Mouse (Mus musculus): ENCODE results near the gene Large1.
"Not testable (repeated sequence)": the region's sequence is repeated elsewhere in the genome, so short reads cannot be mapped to it uniquely, and the experiment has no call there.

The Large1 gene

GRCm38 (mm10) chr8:73003858-73004257 is 349.5 kb downstream of the Large1 start:
- DNase-seq, result no peak

- DNase-seq, result no peak
Measured at GRCm38 (mm10) chr8:72993831-72994230, 359.5 kb downstream of the Large1 start.

- DNase-seq, result no peak
Measured at GRCm38 (mm10) chr8:72990425-72990824, 362.9 kb downstream of the Large1 start.

- DNase-seq, result no peak
Measured at GRCm38 (mm10) chr8:72982832-72983231, 370.5 kb downstream of the Large1 start.

GRCm38 (mm10) chr8:72955074-72955473 is 398.3 kb downstream of the Large1 start:
- no peak for DNase-seq

GRCm38 (mm10) chr8:72941393-72941792 is 411.9 kb downstream of the Large1 start:
- DNase-seq, result not testable (repeated sequence)

- no peak for DNase-seq
Measured at GRCm38 (mm10) chr8:72919182-72919902, 434.0 kb downstream of the Large1 start.

- DNase-seq, result no peak
Measured at GRCm38 (mm10) chr8:72905491-72905890, 447.8 kb downstream of the Large1 start.

GRCm38 (mm10) chr8:72901591-72901990 is 451.7 kb downstream of the Large1 start:
- DNase-seq, result no peak

GRCm38 (mm10) chr8:72899321-72899720 is 454.0 kb downstream of the Large1 start:
- DNase-seq, result no peak

- no peak for DNase-seq
Measured at GRCm38 (mm10) chr8:72883033-72883432, 470.3 kb downstream of the Large1 start.

- DNase-seq, result no peak
Measured at GRCm38 (mm10) chr8:72873411-72873810, 479.9 kb downstream of the Large1 start.

GRCm38 (mm10) chr8:72846881-72847280 is 506.5 kb downstream of the Large1 start:
- DNase-seq, result no peak

- no peak for DNase-seq
Measured at GRCm38 (mm10) chr8:72835863-72836262, 517.5 kb downstream of the Large1 start.

- DNase-seq, result no peak
Measured at GRCm38 (mm10) chr8:72833112-72833511, 520.2 kb downstream of the Large1 start.

GRCm38 (mm10) chr8:72832371-72832770 is 521.0 kb downstream of the Large1 start:
- DNase-seq, result no peak

- no peak for DNase-seq
Measured at GRCm38 (mm10) chr8:72817655-72818349, 535.5 kb downstream of the Large1 start.

GRCm38 (mm10) chr8:72816679-72817078 is 536.7 kb downstream of the Large1 start:
- DNase-seq, result no peak

- DNase-seq, result no peak
Measured at GRCm38 (mm10) chr8:72815681-72816080, 537.7 kb downstream of the Large1 start.

GRCm38 (mm10) chr8:72812690-72813089 is 540.6 kb downstream of the Large1 start:
- no peak for DNase-seq

- DNase-seq, result no peak
Measured at GRCm38 (mm10) chr8:72801583-72801982, 551.8 kb downstream of the Large1 start.

GRCm38 (mm10) chr8:72780644-72781043 is 572.7 kb downstream of the Large1 start:
- no peak for DNase-seq

- DNase-seq, result no peak
Measured at GRCm38 (mm10) chr8:72777797-72778196, 575.5 kb downstream of the Large1 start.

- DNase-seq, result no peak
Measured at GRCm38 (mm10) chr8:72766777-72767176, 586.6 kb downstream of the Large1 start.
